Mouse (Mus musculus): ENCODE measurements at regions not wholly inside any gene's neighbourhood (a gene's known extent, or its start where the extent isn't known, plus 50 kb on each side); places are given as distances from the start of the nearest gene placed in this dataset.

GRCm38 (mm10) chr16:25059504-25059992 lies 227.1 kb upstream of the Tprg start:
- no peak for TF ChIP-seq CTCF (IDR thresholded peaks at IDR 0.05; ENCODE audit: low read depth)
- TF ChIP-seq EP300 (optimal IDR thresholded peaks at IDR 0.05) = no peak
